Mouse (Mus musculus) gastrocnemius, adult 18-20 months (tissue): ENCODE results near the gene Rragc. TPM values are rescaled to one million over a fixed set of nuclear protein-coding genes. Genes with fewer than 3 reads are reported as not detected.
"Not testable (repeated sequence)": the region's sequence is repeated elsewhere in the genome, so short reads cannot be mapped to it uniquely, and the experiment has no call there.

Source experiments
- DNase-seq: peaks from one replicate; pipeline ENCODE4 v3.0.0; 2021; ENCODE audit warnings: low spot score
- long read RNA-seq, 2 experiments: library from polyadenylated mRNA; stranded (forward); transcript quantifications; one replicate each; pipeline ENCODE4 v2.0.0; 2021
- total RNA-seq, 2 experiments: library from RNA; stranded (reverse); gene quantifications; 2 replicates each; pipeline ENCODE4 v1.2.3; 2021

Gene Rragc
- total RNA-seq, result 10 to 100 TPM; 18.7 to 23.1 TPM
- long read RNA-seq, experiment 1, transcript Rragc-201 (7 exons, 2,593 nt), result major isoform, 143 of 150 reads
- long read RNA-seq, experiment 1, partial matches to known transcripts, result 1 of 150 reads
- long read RNA-seq, experiment 1, other reads (novel, unspliced or antisense), result 6 of 150 reads
- long read RNA-seq, experiment 2, transcript Rragc-201 (7 exons, 2,593 nt), result major isoform, 88 of 96 reads
- long read RNA-seq, experiment 2, partial matches to known transcripts, result 0 of 96 reads
- long read RNA-seq, experiment 2, other reads (novel, unspliced or antisense), result 8 of 96 reads

DNA sequence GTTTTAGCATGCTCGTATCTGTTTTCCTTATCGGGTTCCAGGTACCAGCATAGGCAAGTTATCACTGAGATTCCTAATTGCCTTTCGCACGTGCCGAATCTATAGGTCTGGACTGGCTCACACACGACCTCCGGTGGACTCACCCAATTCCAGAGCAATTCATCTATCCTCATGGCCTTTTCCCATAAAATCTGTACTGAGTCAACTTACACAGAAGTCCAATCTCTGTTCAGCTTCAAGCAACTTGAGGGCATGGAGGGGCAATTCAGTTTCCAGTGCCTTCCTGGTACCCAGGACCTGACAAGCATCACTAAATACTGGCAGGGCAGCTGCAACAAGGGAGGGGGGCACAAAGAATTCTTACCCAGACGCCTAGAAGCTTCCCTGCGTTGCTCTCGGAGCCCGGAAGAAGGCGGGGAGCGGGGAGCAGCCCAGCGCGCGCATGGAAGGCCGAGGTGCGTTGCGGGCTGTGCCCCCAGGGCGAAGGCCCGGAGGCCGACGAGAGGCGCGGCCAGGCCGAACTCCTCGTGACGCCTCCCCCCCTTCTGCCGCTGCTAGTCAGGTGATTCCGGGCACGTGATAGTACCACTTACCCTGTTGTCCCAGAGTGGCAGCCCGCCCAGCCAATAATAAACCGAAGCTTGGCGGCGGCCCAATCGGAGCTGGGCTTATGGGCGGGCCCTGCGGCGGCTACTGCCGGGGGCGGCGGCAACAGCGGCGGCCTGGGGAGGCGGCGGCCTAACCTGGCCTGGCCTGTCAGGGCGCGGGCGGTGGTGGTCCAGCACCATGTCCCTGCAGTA, at the start of gene Rragc:
Gene Rragc, plus strand, starts transcription at position 699 of the 800 bp plus-strand sequence.
- DNase-seq, result peak; percentile 100

DNA sequence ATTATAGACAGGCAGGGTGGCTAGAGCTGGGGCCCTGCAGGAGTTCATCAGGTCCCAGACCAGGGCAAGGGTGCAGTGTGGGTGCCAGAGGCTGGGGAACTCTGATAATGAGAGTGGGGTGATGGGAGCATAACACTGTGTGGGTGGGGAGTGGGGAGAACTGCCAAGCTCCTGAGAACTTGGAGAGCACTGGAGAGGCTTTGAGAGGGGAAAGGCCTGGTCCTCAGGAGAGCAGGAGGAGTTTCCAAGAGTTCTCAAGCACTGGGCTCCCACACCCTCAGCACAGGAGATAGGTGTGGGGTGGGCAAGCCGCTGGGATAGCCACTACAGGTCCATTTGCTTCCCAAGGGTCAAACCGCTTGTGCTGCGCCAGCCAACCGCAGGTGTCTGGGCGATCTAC, 23.5 kb upstream of the Rragc start:
- DNase-seq, result no peak

DNA sequence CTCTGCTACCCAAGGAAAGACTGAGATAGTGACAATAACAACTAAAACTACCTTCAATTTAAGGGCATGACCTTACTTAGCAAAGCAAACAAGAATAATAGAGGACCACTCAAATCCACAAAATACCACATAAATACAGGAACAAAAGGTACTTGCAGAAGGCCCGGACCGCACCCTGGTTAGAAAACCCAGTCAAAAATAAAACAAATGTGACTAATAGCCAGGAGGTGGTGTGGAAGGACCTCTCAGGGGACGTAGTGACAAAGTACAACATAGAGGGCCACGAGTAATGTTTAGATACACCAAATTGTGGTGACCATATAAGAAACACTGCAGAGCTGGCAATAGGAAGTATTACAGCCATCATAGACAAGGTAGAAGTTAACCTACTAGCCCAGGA, 23.0 kb upstream of the Rragc start:
- no peak for DNase-seq

DNA sequence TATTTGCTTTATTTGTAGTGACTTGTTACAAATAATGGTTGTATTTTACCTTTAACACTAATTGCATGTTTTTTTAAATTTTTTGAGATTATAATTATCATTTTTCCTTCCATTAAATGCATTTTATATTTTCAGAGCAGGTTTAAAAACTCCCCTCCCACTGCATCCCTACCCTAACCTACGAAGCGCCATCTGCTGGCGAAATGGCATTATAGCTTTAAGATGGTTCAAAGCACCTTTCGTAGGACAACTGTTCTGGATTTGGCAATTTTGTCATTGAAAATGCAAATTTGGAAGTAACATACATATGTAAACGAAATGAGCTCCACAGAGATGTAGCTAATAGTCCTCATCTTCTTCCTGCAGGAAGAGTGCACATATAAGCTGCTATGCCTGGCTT, 18.6 kb upstream of the Rragc start:
- DNase-seq, result peak; percentile 15

DNA sequence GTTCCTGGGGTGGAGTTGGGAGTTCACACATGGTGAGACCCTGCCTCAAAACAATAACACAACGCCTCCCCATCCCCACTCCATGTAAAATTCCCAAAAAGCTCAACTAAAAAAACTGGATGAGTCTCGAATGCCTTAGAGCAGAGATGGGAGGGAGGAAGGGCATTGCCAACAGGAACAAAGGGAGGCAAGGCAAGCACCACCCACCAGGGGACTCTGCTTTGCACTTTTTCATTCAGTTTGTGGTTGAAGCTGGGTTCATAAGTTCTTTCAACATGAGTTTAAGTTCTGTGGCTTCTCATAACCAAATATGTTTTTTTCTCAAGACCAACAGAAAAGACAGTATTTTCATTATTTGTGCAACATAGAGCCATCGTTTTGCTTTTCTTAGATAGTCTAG, 13.8 kb upstream of the Rragc start:
- DNase-seq, result no peak

DNA sequence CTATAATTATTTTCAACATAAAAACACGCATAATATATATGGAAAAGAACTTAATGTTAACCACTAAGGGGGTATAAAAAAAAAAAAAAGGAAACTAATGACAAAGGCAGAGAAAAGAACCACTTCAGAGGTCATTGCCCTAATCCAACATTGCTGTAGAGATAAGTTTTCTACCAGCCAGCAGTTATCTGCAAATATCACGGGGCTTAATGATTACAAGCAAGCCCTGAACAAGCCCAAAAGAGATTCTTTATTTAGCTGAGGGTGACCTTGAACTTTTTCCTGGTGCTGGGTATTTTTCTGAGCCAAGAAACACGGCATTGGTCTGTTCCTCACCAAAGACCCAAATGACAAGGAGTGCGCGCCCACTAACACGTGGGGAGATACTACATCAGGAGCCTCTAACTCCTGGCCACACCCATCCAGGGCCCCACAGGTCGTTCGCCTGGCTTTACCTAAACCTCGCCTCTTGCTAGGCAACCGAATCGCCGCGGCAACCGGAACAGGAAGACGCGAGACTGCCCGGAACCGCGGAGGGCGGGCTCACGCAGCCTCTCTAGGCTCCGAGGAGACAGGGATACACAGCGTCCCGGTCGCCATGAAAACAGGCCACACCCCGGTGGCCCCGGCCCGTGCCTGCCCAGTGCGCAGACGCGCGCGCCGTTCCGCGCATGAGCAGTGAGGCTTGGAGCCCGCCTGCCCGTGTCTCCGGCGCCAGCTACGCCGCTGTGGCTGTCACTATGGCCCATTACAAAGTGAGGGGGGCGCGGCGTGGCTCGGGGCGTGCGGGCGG, 12.7 kb upstream of the Rragc start, which contains the start of gene Mycbp:
Gene Mycbp, plus strand, starts transcription at position 500 of the 793 bp plus-strand sequence.
- peak; percentile 99 for DNase-seq

DNA sequence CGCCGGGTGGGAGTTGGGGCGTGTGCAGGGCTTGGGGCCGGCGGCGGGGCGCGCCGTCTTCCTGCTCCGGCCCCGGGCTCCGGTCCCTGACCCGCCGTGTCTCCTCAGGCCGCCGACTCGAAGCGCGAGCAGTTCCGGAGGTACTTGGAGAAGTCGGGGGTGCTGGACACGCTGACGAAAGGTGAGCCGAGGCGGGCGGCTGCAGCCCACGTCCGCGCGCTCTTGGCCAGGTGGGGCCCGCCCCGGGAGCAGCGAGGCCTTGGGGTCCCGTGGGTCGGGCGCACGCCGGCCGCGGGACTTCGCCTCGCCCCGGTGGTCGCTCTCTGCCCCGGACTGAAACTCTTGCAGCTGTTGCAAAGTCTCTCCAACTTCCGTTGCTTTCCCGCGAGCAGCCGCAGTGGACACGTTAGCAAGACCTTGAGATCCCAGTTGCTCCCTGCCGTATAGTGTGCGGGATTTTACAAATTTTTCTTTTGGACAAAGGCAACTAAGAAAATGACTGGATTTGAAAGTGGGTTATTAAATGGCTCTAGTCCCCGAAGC, 12.0 kb upstream of the Rragc start:
- no peak for DNase-seq

DNA sequence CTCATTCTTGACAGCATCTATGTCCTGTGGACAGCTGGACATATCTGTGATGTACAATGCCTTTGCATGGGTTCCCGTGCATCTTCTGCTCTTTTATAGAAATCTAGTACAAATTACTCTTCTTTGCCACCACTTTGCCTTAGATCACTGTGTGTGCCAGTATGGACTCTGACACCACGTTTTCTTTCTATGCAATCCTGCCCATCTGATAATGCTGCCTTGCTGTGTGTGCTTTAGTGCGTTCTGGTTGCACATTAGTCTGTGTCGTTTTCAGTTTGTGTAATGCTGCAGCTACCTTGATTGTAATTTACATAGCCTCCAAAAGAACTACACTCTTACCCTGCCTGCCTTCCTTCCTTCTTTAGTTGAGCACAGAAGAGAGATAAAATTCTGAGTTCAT, 5.7 kb upstream of the Rragc start:
- DNase-seq, result no peak

DNA sequence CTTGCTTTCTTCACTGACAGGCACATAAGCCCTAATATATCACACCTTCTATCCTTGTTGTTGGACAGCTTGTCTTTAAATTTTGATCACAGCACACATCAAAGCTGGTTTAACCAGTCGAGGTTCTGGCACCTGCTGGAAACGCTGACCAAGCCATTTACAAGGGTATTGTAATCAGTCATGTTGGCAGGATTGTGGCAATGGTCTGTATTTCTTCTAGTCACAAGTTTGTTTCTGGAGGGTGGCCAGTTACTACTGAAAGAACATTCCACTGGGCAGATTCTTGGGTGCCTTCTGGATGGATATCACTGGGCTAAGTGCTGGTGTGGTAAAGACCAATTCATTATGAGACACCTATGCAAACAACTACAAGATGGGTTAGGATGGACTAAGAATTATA, 4.8 kb upstream of the Rragc start:
- DNase-seq, result no peak

DNA sequence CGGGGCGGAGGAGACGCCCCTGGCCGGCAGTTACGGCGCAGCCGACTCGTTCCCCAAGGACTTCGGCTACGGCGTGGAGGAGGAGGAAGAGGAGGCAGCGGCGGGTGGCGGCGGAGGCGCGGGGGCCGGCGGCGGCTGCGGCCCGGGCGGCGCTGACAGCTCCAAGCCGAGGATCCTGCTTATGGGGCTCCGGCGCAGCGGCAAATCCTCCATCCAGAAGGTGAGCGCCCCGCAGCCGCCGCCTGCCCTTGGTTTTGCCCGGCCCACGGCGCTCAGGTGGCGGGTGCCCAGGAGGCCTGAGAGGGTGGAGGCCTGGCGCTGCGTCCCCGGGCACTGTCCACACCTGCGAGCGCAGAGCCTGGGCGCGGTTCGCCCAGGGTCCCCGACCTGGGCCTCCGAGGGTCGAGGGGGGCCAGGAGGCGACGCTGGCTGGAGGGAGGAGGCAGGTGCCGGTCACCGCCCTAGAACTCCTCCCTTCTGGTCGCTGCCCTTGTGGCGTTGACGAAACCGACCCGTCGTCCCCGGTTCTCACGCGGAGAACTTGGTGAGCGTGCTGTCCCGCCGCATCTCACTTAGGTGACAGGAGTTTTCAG, 398 bp downstream of the Rragc start, which contains the start of gene 4930535I16Rik:
Gene 4930535I16Rik, minus strand, starts transcription at position 475 of the 593 bp plus-strand sequence.
- DNase-seq, result peak; percentile 8

DNA sequence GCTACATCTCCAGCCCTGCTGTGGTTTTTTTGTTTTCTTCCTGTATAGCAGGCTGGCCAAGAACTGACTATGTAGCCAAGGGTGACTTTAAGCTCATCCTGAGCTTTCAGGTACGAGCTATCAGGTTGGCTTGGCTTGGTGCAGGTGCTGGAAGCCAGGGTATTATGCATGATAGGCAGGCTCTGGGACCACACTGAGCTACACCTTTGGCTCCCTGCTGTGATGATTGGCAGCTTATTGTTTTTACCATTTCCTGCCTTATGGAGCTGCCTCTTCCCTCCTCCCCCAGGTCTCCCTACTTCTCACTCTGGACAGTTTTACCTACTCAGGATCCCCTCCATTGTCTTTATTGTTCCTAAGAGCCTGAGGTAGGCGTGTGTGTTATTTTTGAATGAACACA, 1.6 kb downstream of the Rragc start:
- no peak for DNase-seq

DNA sequence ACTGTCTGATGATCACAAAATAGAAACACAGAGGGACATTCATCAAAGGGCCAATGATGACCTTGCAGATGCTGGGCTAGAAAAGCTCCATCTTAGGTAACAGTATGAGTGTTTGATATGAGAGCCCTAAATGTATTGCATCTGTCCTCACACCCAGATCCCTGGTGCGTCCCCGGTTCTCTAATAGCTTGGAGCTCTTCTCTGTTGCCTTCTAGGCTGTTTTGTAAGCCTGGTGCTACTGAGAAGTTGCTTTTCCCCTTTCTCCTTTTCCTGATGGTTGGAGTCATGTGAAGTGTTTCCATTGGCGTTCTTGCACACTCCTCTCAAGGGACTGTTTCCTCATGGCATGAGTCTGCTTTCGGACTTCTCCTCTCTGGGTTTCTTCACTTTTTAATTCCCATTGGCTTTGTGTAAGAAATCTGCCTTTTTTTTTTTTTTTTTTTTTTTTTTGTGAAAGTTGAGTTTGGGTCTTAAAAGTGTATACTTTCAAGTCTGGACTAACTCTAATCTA, 3.9 kb downstream of the Rragc start:
- DNase-seq, result no peak

DNA sequence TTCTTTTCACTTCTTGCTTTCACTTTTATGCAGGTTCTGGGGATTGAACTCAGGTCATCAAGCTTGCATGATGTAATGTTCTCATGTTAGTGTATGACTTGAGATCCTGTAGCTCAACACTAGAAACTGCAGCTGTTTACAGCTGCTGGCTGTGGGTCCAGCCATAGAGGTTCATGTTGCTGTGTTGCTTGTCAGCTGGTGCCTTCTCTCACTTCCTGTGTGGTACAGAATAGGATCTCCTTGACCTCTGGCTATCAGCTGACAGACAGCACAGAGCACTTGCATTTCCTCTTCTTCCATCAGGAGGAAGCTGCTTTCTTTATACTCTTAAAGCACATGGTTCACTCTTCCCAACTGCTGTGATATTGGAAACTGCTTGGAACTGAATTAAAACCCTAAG, 10.7 kb downstream of the Rragc start:
- DNase-seq, result no peak

DNA sequence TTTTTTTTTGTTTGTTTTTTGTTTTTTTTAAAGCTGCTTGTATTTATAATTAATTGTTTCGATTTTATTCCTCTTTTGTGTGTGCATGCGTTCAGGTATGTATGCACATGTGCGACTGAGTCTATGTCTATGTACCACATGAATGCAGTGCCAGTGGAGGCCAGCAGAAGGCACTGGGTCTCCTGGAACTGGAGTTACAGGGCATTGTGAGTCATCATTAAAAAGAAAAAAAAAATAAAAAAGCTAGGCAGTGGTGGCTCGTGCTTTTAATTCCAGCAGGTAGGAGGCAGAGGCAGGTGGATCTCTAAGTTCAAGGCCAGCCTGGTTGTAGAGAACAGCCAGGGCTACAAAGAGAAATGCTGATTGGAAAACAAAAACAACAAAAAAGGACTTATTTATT, 12.7 kb downstream of the Rragc start:
- DNase-seq, result no peak

DNA sequence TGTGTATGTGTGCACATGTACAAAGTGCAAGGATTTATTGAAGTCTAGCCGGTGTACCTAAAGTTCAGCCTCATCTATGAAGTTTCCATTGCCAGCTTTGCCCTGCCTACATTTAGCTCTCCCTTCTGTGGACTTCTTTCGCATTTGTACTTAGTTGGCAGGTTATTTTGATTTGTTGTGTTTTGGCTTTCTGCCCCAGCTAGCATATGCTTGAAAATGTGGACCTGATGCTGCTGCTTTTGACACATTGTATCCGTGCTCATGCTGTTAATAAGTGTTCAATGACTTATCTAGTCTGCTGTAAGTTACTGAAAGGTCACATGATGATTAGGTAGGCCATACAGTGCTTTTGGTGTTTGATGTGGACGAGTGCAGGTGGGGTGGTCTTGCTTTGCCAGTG, 17.1 kb downstream of the Rragc start:
- no peak for DNase-seq

DNA sequence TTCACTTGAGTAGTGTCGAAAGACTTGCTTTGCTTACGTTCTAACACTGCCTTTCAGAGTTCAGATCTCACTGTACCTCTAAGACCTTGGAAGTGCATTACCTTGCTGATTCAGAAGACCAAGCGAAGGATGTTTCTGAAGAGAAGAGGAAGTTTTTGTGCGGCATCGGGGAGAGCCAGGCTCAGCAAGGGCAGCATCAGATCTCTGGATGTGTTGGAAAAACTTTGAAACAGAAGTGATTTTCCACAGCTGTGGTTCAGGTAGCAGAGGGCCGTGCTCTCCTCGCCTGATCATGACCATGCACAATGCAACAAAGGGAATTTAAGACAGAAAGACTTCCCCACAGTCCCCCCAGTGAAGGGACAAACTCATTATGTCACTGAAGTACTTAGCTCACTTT, 18.8 kb downstream of the Rragc start:
- DNase-seq, result no peak

DNA sequence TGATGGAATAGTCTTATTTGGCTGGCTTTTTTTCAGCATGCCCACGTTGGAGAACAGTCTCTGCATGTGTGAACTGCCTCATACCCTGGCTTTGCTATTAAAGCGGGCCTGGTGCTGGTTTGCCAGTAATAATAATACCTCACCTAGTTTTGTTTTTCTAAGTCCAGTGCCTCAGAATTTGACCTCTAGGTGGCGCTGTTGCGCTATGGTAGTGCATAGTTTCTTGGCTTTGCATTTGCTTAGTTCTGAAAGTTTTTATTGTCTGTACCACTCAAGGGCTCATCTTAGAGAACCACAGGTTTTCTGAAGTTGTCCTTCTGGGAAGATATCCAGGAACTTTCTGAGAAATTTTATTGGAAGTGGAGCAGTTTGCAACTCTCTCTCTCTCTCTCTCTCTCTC, 22.6 kb downstream of the Rragc start:
- peak; percentile 62 for DNase-seq

DNA sequence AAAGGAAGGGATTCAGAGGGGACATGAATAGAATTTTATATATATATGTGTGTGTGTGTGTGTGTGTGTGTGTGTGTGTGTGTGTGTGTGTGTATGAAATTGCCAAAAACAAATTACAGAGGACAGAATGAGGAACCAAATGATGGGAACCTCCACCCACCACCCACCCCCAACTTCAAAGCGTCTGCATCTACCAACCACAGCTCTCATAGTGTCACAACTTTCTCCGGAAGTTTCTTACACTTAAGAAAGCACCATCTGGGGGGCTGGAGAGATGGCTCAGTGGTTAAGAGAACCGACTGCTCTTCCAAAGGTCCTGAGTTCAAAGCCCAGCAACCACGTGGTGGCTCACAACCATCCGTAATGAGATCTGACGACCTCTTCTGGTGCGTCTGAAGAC, 23.6 kb downstream of the Rragc start:
- not testable (repeated sequence) for DNase-seq

DNA sequence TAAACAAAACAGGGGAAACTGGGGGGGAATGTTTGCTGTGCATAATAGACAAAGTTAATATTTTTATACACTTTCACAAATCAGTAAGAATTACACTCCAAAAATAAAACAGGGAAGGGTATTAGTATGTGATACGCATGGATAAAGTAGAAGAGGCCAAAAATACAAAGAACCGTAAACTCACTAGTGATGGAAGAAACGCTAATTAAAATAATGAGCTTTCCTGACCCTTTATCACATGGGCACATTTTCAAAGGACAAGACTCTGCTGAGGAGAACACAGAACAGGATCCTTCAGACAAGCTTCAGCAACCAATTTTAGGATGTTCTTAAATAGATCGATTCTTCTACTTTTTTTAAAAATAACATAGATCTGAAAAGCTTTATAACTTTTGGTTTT, 29.5 kb downstream of the Rragc start:
- no peak for DNase-seq

DNA sequence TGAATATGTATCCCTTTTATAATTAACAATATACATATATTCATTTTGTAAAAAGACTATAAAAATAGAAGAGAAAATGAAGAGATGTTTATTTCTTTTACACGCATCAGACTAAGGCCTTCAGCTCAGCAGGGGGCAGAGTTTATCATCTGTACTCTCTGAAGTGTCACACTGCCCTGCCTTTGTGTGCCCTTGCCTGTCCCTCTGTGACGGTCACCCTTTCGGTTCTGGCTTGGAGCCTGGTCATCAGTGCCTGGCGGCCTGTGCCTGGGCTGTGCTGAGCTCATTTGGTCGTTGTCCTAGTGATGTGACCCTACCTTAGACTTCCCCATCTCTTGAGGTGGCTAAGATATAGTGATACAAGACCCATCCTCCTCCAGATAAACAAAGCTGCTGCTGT, 29.9 kb downstream of the Rragc start:
- no peak for DNase-seq

DNA sequence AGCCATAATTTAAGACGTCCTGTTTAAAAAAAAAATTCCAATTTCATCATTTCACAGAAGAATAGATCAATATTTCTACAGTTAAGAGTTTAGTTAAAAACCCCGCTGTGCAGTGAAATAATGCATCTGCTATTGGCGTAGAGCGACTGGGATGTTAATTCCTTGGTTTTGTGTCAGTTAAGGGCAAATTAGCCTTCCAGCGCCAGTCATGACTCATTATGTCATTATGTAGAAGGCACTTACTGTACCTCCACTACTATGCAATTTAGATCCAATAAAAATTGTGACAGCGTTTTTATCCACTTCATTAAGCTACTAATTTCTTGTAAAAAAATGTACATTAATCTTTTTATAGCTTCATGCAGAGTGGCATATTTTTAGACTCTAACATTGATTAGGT, 31.7 kb downstream of the Rragc start:
- DNase-seq, result no peak
